Mouse (Mus musculus): ENCODE results near the gene Serf2.
"Not testable (repeated sequence)": the region's sequence is repeated elsewhere in the genome, so short reads cannot be mapped to it uniquely, and the experiment has no call there.

DNA sequence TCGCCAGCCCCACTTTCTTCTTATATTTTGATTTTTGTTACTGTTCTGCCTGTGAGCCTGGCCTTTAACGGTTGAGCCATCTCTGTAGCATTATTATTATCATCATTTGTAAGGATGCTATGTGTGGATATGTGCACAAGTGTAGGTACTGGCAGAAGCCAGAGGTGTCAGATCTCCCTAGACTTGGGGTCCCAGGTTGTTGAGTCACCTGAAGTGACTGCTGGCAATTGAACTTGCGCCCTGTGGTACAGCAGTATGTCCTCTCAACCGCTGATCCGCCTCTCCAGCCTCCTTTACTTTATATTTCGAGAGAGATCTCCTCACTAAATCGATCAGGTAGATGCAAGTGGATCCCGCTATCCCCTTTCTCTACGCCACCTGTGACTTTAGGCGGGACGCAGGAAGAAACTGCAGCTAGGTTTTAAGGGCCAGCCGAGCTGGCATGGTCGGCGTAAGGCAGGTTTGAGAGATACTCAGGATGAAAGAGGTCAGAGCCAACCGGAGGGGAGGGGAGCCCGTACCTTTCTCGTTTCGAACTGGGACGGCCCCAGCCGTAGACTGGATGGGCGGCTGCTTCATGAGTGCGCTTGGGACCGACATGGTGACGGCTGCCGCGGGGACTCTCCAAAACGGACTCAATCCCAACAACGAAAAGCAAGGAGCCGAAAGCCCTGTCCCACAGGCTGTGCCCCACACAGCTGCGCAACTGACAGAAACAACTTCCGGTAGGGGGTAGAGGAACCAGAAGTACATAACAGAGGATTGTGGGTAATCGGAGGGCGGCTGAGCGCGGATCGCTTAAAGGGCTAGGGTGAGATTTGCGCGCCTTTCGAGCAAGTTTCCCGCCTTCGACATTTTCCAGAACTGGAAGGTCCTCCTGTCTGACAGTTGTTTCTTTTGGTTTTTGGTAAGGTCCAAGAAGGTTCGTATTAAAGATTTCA lies 57.2 kb downstream of the Serf2 start, which contains the start of the genes Mfap1a and Wdr76:
- TF ChIP-seq MAX (IDR thresholded peaks at IDR 0.05; ENCODE audit: low read depth); USF1 (IDR thresholded peaks at IDR 0.05; ENCODE audit: low read depth); SRF (IDR thresholded peaks at IDR 0.05; ENCODE audit: control insufficient read depth, insufficient read length, low read depth): not testable (repeated sequence)
- TF ChIP-seq POLR2A (IDR thresholded peaks at IDR 0.05; ENCODE audit: insufficient read length, low read depth) (peak; percentile 88), POLR2AphosphoS2 (IDR thresholded peaks at IDR 0.05; ENCODE audit: insufficient read length, low read depth) (peak; percentile 91), MYOG (IDR thresholded peaks at IDR 0.05; ENCODE audit: control insufficient read depth in 1 of 3, insufficient read depth in 1 of 3, insufficient read length in 2 of 3, low read depth in 2 of 3) (peak in 2 of 3 experiments; percentile 22 to 68), E2F4 (IDR thresholded peaks at IDR 0.05; ENCODE audit: insufficient read depth) (peak; percentile 84)

All from myocyte (in vitro differentiated cells).